Mouse (Mus musculus): ENCODE data around the gene Tbc1d25. TPM values are rescaled to one million over a fixed set of nuclear protein-coding genes. Genes with fewer than 3 reads are reported as not detected.

The Tbc1d25 gene
- polyA plus RNA-seq, 1 experiment from 2014 or later: 6.2 TPM

GRCm38 (mm10) chrX:8206015-8206693, 30.2 kb upstream of the Tbc1d25 start, which contains the start of gene Porcn:
Gene Porcn (minus strand): TSS chrX:8206525.
- Histone ChIP-seq H3K36me3 (ENCODE audit: control insufficient read depth, insufficient read depth, low read length) (no peaks in the 10 kb centered on the region), H3K9me3 (ENCODE audit: control insufficient read depth, low read length) (no peaks in the 10 kb centered on the region), H3K27ac (replicated peaks) (peak within 1 kb of the TSS; percentile 45; the same call in 1 of the 2 replicates), H3K9ac (ENCODE audit: low read length) (peak within 1 kb of the TSS; percentile 65), H3K27me3 (ENCODE audit: control insufficient read depth, insufficient read depth, low read length) (no peaks in the 10 kb centered on the region), H3K4me3 (ENCODE audit: low read depth, low read length) (peak within 1 kb of the TSS; percentile 50), H3K4me1 (replicated peaks; ENCODE audit: control insufficient read depth, insufficient read depth) (no peaks in the 10 kb centered on the region), H3K4me2 (replicated peaks; ENCODE audit: low read depth) (peak within 1 kb of the TSS; percentile 65)
- peak; percentile 94 for ATAC-seq (ENCODE audit: low FRiP score, low TSS enrichment)
- DNase-seq (ENCODE audit: low spot score): peak; percentile 87
- 6% methylated on average over 46 of the region's 46 CpGs for whole genome bisulfite sequencing
- TF ChIP-seq CTCF (IDR thresholded peaks at IDR 0.05; ENCODE audit: low read depth) (no peak), EP300 (optimal IDR thresholded peaks at IDR 0.05) (no peak)

GRCm38 (mm10) chrX:8205551-8205950, 29.6 kb upstream of the Tbc1d25 start:
- TF ChIP-seq CTCF (IDR thresholded peaks at IDR 0.05; ENCODE audit: low read depth) (no peak), EP300 (optimal IDR thresholded peaks at IDR 0.05) (no peak)
- 40% methylated on average over 7 of the region's 7 CpGs for WGBS
- Histone ChIP-seq H3K27me3 (ENCODE audit: control insufficient read depth, insufficient read depth, low read length) (no peaks in the 10 kb centered on the region), H3K4me3 (ENCODE audit: low read depth, low read length) (peak overlapping the region; percentile 50), H3K36me3 (ENCODE audit: control insufficient read depth, insufficient read depth, low read length) (no peaks in the 10 kb centered on the region), H3K9me3 (ENCODE audit: control insufficient read depth, low read length) (no peaks in the 10 kb centered on the region), H3K27ac (replicated peaks) (no peak overlapping the region), H3K4me1 (replicated peaks; ENCODE audit: control insufficient read depth, insufficient read depth) (no peaks in the 10 kb centered on the region), H3K4me2 (replicated peaks; ENCODE audit: low read depth) (peak overlapping the region; percentile 65), H3K9ac (ENCODE audit: low read length) (no peak overlapping the region)
- ATAC-seq (ENCODE audit: low FRiP score, low TSS enrichment): no peak
- DNase-seq (ENCODE audit: low spot score): no peak

DNA sequence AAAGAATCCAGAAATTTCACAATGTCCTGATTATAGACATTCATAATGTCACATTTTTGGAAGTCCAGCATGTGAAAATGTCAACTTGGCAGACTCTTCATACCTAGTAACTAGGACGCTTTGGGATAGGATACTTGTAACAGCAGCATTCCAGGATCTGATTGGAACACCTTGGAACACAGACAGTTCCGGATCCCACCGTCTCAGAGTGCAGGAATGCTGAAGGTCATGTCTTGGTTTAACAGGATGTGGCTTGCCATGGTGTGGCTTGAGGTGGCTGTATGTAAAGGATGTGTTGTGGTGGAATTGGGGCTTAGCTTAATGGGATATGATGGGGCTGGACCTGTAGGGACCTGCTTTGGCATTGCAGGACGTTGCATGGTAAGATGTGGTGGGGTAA, 29.1 kb upstream of the Tbc1d25 start:
- H3K4me1 ChIP-seq (replicated peaks; ENCODE audit: control insufficient read depth, insufficient read depth): no peaks in the 10 kb centered on the region
- ATAC-seq (ENCODE audit: low FRiP score, low TSS enrichment) (no peak), DNase-seq (ENCODE audit: low spot score) (no peak)
- H3K9me3 ChIP-seq (ENCODE audit: control insufficient read depth, low read length): no peaks in the 10 kb centered on the region
- no peak overlapping the region for H3K4me3 ChIP-seq (ENCODE audit: low read depth, low read length)
- no peak overlapping the region for H3K9ac ChIP-seq (ENCODE audit: low read length)
- no peak overlapping the region for H3K4me2 ChIP-seq (replicated peaks; ENCODE audit: low read depth)
- H3K36me3 ChIP-seq (ENCODE audit: control insufficient read depth, insufficient read depth, low read length): no peaks in the 10 kb centered on the region
- no peak for TF ChIP-seq EP300 (optimal IDR thresholded peaks at IDR 0.05)
- TF ChIP-seq CTCF (IDR thresholded peaks at IDR 0.05; ENCODE audit: low read depth): no peak
- H3K27me3 ChIP-seq (ENCODE audit: control insufficient read depth, insufficient read depth, low read length): no peaks in the 10 kb centered on the region
- H3K27ac ChIP-seq (replicated peaks): no peak overlapping the region
- 79% methylated on average over 4 of the region's 4 CpGs for WGBS

GRCm38 (mm10) chrX:8204076-8204475, 28.1 kb upstream of the Tbc1d25 start:
- Histone ChIP-seq H3K27me3 (ENCODE audit: control insufficient read depth, insufficient read depth, low read length) (no peaks in the 10 kb centered on the region), H3K9me3 (ENCODE audit: control insufficient read depth, low read length) (no peaks in the 10 kb centered on the region), H3K4me3 (ENCODE audit: low read depth, low read length) (no peak overlapping the region), H3K27ac (replicated peaks) (no peak overlapping the region), H3K9ac (ENCODE audit: low read length) (no peak overlapping the region), H3K4me1 (replicated peaks; ENCODE audit: control insufficient read depth, insufficient read depth) (no peaks in the 10 kb centered on the region), H3K4me2 (replicated peaks; ENCODE audit: low read depth) (no peak overlapping the region), H3K36me3 (ENCODE audit: control insufficient read depth, insufficient read depth, low read length) (no peaks in the 10 kb centered on the region)
- TF ChIP-seq EP300 (optimal IDR thresholded peaks at IDR 0.05) (no peak), CTCF (IDR thresholded peaks at IDR 0.05; ENCODE audit: low read depth) (no peak)
- ATAC-seq (ENCODE audit: low FRiP score, low TSS enrichment) (no peak), DNase-seq (ENCODE audit: low spot score) (no peak)
- WGBS: 92% methylated on average over 10 of the region's 10 CpGs

DNA sequence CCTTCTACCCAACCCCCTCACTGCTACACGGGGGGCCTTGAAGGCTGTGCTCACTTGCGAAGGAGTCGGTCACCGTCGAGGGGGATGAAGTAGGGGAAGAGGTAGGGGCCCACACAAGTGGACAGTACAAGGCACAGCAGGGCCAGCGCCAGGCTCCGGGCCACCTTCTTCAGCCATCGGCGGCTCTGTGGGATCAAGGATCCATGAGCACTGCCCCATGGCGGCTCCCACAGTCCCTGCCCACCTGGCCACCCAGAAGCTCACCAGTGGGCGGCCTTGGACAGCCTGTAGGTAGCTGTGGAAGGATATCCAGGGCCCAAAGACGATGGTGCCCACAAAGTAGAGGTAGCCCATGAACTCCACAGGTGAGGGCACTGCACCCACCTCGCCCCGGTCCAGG, 27.1 kb upstream of the Tbc1d25 start:
- no peak for DNase-seq (ENCODE audit: low spot score)
- TF ChIP-seq CTCF (IDR thresholded peaks at IDR 0.05; ENCODE audit: low read depth) (no peak), EP300 (optimal IDR thresholded peaks at IDR 0.05) (no peak)
- Histone ChIP-seq H3K27me3 (ENCODE audit: control insufficient read depth, insufficient read depth, low read length) (no peaks in the 10 kb centered on the region), H3K9ac (ENCODE audit: low read length) (no peak overlapping the region), H3K4me1 (replicated peaks; ENCODE audit: control insufficient read depth, insufficient read depth) (no peaks in the 10 kb centered on the region), H3K27ac (replicated peaks) (no peak overlapping the region), H3K36me3 (ENCODE audit: control insufficient read depth, insufficient read depth, low read length) (no peaks in the 10 kb centered on the region), H3K4me2 (replicated peaks; ENCODE audit: low read depth) (no peak overlapping the region), H3K9me3 (ENCODE audit: control insufficient read depth, low read length) (no peaks in the 10 kb centered on the region), H3K4me3 (ENCODE audit: low read depth, low read length) (no peak overlapping the region)
- ATAC-seq (ENCODE audit: low FRiP score, low TSS enrichment): no peak
- WGBS: 87% methylated on average over 14 of the region's 14 CpGs

DNA sequence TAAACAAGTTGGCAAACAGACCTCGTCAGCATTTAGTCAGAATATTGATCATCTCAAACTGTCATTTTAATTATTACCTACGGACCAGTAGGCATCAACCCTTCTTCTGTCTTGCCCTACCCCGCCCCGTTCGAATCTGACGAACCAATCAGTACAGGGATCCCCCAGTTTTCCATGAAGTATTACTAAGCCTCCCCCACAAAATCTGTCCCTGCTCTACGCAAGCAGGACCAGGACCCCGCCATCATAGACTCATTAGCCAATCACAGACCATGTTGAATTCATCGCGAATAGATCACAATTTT, 17.4 kb upstream of the Tbc1d25 start, which contains the start of gene Ebp:
Ebp (minus strand) TSS at position 94 of the 305 bp plus-strand sequence.
- 31% methylated on average over 10 of the region's 10 CpGs for WGBS
- Histone ChIP-seq H3K9ac (ENCODE audit: low read length) (peak within 1 kb of the TSS; percentile 56), H3K4me1 (replicated peaks; ENCODE audit: control insufficient read depth, insufficient read depth) (no peaks in the 10 kb centered on the region), H3K27me3 (ENCODE audit: control insufficient read depth, insufficient read depth, low read length) (no peaks in the 10 kb centered on the region), H3K36me3 (ENCODE audit: control insufficient read depth, insufficient read depth, low read length) (no peaks in the 10 kb centered on the region), H3K9me3 (ENCODE audit: control insufficient read depth, low read length) (no peaks in the 10 kb centered on the region), H3K27ac (replicated peaks) (0 out of 2 replicates have a peak within 1 kb of the TSS, but pooled peaks have one; percentile 13), H3K4me3 (ENCODE audit: low read depth, low read length) (peak within 1 kb of the TSS; percentile 51), H3K4me2 (replicated peaks; ENCODE audit: low read depth) (peak within 1 kb of the TSS; percentile 62)
- DNase-seq (ENCODE audit: low spot score) (no peak), ATAC-seq (ENCODE audit: low FRiP score, low TSS enrichment) (peak; percentile 19; the same call in 1 of the 2 replicates)
- TF ChIP-seq CTCF (IDR thresholded peaks at IDR 0.05; ENCODE audit: low read depth): no peak
- no peak for TF ChIP-seq EP300 (optimal IDR thresholded peaks at IDR 0.05)

All from stomach, postnatal 0 days (tissue).